Mouse (Mus musculus): Measurements from ENCODE around the gene Heg1.
A peak's percentile ranks its signal among the peaks of the same experiment; 100 is the strongest.

Gene Heg1

GRCm38 (mm10) chr16:33772809-33773208 lies 88.6 kb downstream of the Heg1 start:
- DNase-seq (ENCODE audit: low spot score), result no peak

- DNase-seq (ENCODE audit: low spot score), result no peak
Observed at GRCm38 (mm10) chr16:33774972-33775371, 90.8 kb downstream of the Heg1 start.

- DNase-seq (ENCODE audit: low spot score), result no peak
Observed at GRCm38 (mm10) chr16:33775733-33776335, 91.7 kb downstream of the Heg1 start.

- no peak for DNase-seq (ENCODE audit: low spot score)
Observed at GRCm38 (mm10) chr16:33776766-33777529, 92.8 kb downstream of the Heg1 start.

GRCm38 (mm10) chr16:33777607-33778006 lies 93.4 kb downstream of the Heg1 start:
- no peak for DNase-seq (ENCODE audit: low spot score)

- no peak for DNase-seq (ENCODE audit: low spot score)
Observed at GRCm38 (mm10) chr16:33781789-33782728, 97.9 kb downstream of the Heg1 start.

- DNase-seq (ENCODE audit: low spot score), result no peak
Observed at GRCm38 (mm10) chr16:33782729-33783091, 98.5 kb downstream of the Heg1 start.

GRCm38 (mm10) chr16:33784547-33784946 lies 100.4 kb downstream of the Heg1 start:
- DNase-seq (ENCODE audit: low spot score), result no peak

GRCm38 (mm10) chr16:33785092-33785704 lies 101.0 kb downstream of the Heg1 start:
- DNase-seq (ENCODE audit: low spot score), result no peak

- no peak for DNase-seq (ENCODE audit: low spot score)
Observed at GRCm38 (mm10) chr16:33786657-33787390, 102.7 kb downstream of the Heg1 start.

GRCm38 (mm10) chr16:33793846-33794791 lies 109.9 kb downstream of the Heg1 start, which contains the start of gene Muc13:
Gene Muc13 (plus strand): TSS chr16:33794037.
- no peak for DNase-seq (ENCODE audit: low spot score)

- no peak for DNase-seq (ENCODE audit: low spot score)
Observed at GRCm38 (mm10) chr16:33795106-33795505, 110.9 kb downstream of the Heg1 start.

- DNase-seq (ENCODE audit: low spot score), result no peak
Observed at GRCm38 (mm10) chr16:33795887-33796286, 111.7 kb downstream of the Heg1 start.

- no peak for DNase-seq (ENCODE audit: low spot score)
Observed at GRCm38 (mm10) chr16:33796756-33797155, 112.6 kb downstream of the Heg1 start.

- peak; percentile 67 for DNase-seq (ENCODE audit: low spot score)
Observed at GRCm38 (mm10) chr16:33797860-33798259, 113.7 kb downstream of the Heg1 start.

GRCm38 (mm10) chr16:33810002-33810401 lies 125.8 kb downstream of the Heg1 start:
- DNase-seq (ENCODE audit: low spot score), result no peak

GRCm38 (mm10) chr16:33818413-33819165 lies 134.4 kb downstream of the Heg1 start:
- DNase-seq (ENCODE audit: low spot score), result no peak

GRCm38 (mm10) chr16:33820269-33821178 lies 136.4 kb downstream of the Heg1 start:
- peak; percentile 89 for DNase-seq (ENCODE audit: low spot score)
